ENCODE assay signal across 12 mouse cellular contexts in the genomic region with DNA sequence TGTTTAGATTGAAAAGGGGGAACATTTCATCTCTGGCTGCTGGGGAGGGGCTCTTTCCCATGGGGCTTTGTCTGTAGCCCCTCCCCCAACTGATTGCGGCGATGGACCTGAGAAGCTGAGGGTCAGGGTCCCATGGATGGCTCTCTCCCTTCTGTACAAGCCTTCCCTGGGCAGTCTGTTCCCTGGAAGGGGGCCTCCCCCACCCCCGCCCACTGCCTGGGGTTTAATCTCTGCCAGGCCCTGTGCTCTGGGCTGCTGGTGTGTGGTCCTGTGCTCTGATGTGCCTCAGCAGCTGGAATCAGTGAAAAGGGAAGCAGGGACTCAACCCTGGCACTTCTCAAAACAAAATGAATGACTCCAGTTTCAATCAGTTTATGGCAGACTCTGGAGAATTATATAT. TPM values are rescaled to one million over a fixed set of nuclear protein-coding genes. Genes with fewer than 3 reads are reported as not detected.
DNase-seq lines count a peak whose midpoint lies in the region; ATAC-seq lines count a peak whose summit lies in the region.
"Had no signal": no experiment of that assay in that cellular context is flagged by ENCODE, and none has a peak within 500 bp of the region (broad histone marks: within the 10 kb centered on the region; RNA-seq: fewer than 3 reads in every experiment).

No protein-coding gene starts in this region.

- no peak overlapping the region for H3K4me2 ChIP-seq in midbrain, embryonic 16.5 days (ENCODE audit: low read length)
- H3K4me2 ChIP-seq in embryonic facial prominence, embryonic 11.5 days (ENCODE audit: low read depth, low read length) = no peak overlapping the region
- H3K4me2 ChIP-seq in hindbrain, embryonic 12.5 days (replicated peaks) = no peak overlapping the region; the same call in 1 of the 2 replicates

- no peaks in the 10 kb centered on the region for H3K36me3 ChIP-seq in midbrain, embryonic 10.5 days
- no peaks in the 10 kb centered on the region for H3K36me3 ChIP-seq in midbrain, embryonic 16.5 days (ENCODE audit: control insufficient read depth, insufficient read depth, low read length)
- H3K36me3 ChIP-seq in embryonic facial prominence, embryonic 11.5 days (replicated peaks; ENCODE audit: control insufficient read depth, insufficient read depth, low read depth, low read length) = no peaks in the 10 kb centered on the region
- H3K36me3 ChIP-seq in hindbrain, embryonic 12.5 days = no peaks in the 10 kb centered on the region

- peaks cover 9% of the 10 kb centered on the region; the same call in 1 of the 2 replicates for H3K27me3 ChIP-seq in midbrain, embryonic 10.5 days (ENCODE audit: low read depth, poor library complexity, severe bottlenecking)
- H3K27me3 ChIP-seq in midbrain, embryonic 16.5 days (ENCODE audit: control insufficient read depth, insufficient read depth, low read depth, low read length) = no peaks in the 10 kb centered on the region
- H3K27me3 ChIP-seq in embryonic facial prominence, embryonic 11.5 days (ENCODE audit: control insufficient read depth, insufficient read depth, low read length) = no peaks in the 10 kb centered on the region
- H3K27me3 ChIP-seq in hindbrain, embryonic 12.5 days = no peaks in the 10 kb centered on the region; the same call in 1 of the 2 replicates

- WGBS in midbrain, embryonic 10.5 days = 0% methylated on average over 3 of the region's 3 CpGs
- WGBS in midbrain, embryonic 16.5 days = 12% methylated on average over 3 of the region's 3 CpGs
- 0% methylated on average over 3 of the region's 3 CpGs for WGBS in embryonic facial prominence, embryonic 11.5 days
- WGBS in hindbrain, embryonic 12.5 days = 9% methylated on average over 3 of the region's 3 CpGs

- peak overlapping the region; percentile 21 for H3K4me3 ChIP-seq in midbrain, embryonic 10.5 days
- no peak overlapping the region for H3K4me3 ChIP-seq in midbrain, embryonic 16.5 days (ENCODE audit: low read depth, low read length)
- H3K4me3 ChIP-seq in embryonic facial prominence, embryonic 11.5 days (ENCODE audit: low read depth, low read length) = no peak overlapping the region
- H3K4me3 ChIP-seq in hindbrain, embryonic 12.5 days = no peak overlapping the region
- H3K4me3 ChIP-seq: layer of hippocampus, adult 2 months had no signal

- peak overlapping the region; percentile 83 for H3K27ac ChIP-seq in midbrain, embryonic 10.5 days (replicated peaks)
- H3K27ac ChIP-seq in midbrain, embryonic 16.5 days (ENCODE audit: low read length) = no peak overlapping the region
- H3K27ac ChIP-seq in embryonic facial prominence, embryonic 11.5 days (replicated peaks; ENCODE audit: low read depth, low read length) = peak overlapping the region; percentile 39; the same call in 1 of the 2 replicates
- H3K27ac ChIP-seq in hindbrain, embryonic 12.5 days = no peak overlapping the region
- H3K27ac ChIP-seq: layer of hippocampus, adult 2 months had no signal

- H3K4me1 ChIP-seq in midbrain, embryonic 10.5 days = peaks cover 28% of the 10 kb centered on the region
- no peaks in the 10 kb centered on the region for H3K4me1 ChIP-seq in midbrain, embryonic 16.5 days (ENCODE audit: control insufficient read depth, insufficient read depth, low read length)
- no peaks in the 10 kb centered on the region for H3K4me1 ChIP-seq in embryonic facial prominence, embryonic 11.5 days (ENCODE audit: control insufficient read depth, insufficient read depth, low read length)
- H3K4me1 ChIP-seq in hindbrain, embryonic 12.5 days = peaks cover 17% of the 10 kb centered on the region

- no peak for ATAC-seq in midbrain, embryonic 16.5 days
- peak; percentile 88 for ATAC-seq in embryonic facial prominence, embryonic 11.5 days (replicated peaks; ENCODE audit: insufficient number of reproducible peaks, low FRiP score, low TSS enrichment, low read depth)
- peak; percentile 68; the same call in 1 of the 2 replicates for ATAC-seq in hindbrain, embryonic 12.5 days (ENCODE audit: low FRiP score)
- ATAC-seq: inflammation-experienced regulatory T-cells, adult 6 months had no signal

- H3K9me3 ChIP-seq in midbrain, embryonic 10.5 days (replicated peaks) = no peaks in the 10 kb centered on the region
- H3K9me3 ChIP-seq in midbrain, embryonic 16.5 days (replicated peaks; ENCODE audit: control insufficient read depth, low read length, poor library complexity, severe bottlenecking) = no peaks in the 10 kb centered on the region
- H3K9me3 ChIP-seq in embryonic facial prominence, embryonic 11.5 days (replicated peaks; ENCODE audit: control insufficient read depth, low read length) = no peaks in the 10 kb centered on the region
- no peaks in the 10 kb centered on the region for H3K9me3 ChIP-seq in hindbrain, embryonic 12.5 days (replicated peaks)

- H3K9ac ChIP-seq in midbrain, embryonic 16.5 days (ENCODE audit: low read depth, low read length) = no peak overlapping the region
- 0 out of 2 replicates have a peak overlapping the region, but pooled peaks have one; percentile 2 for H3K9ac ChIP-seq in embryonic facial prominence, embryonic 11.5 days (replicated peaks; ENCODE audit: low read length)
- no peak overlapping the region for H3K9ac ChIP-seq in hindbrain, embryonic 12.5 days

- peak; percentile 53 for DNase-seq in midbrain, embryonic 10.5 days (ENCODE audit: low spot score)
- DNase-seq in embryonic facial prominence, embryonic 11.5 days (ENCODE audit: low spot score) = peak; percentile 84
- peak; percentile 37 for DNase-seq in neural tube, embryonic 10.5 days (ENCODE audit: extremely low spot score, low spot score)
- no peak for DNase-seq in cerebellum, adult 8-10 months
- DNase-seq in right cerebral cortex, adult 18-20 months = no peak
- DNase-seq in adrenal gland, adult (ENCODE audit: inconsistent age in 2 of 2, low spot score in 1 of 2) = no peak
- DNase-seq: liver had no signal

RNA-seq across cellular contexts. Expression of a gene that starts 16.8 kb away (rescaled TPM):
- polyA plus RNA-seq in midbrain, embryonic 10.5 days (2016; fragmentation: Nextera tagmentation; extraction: Ambion mirVana) = 13.9 and 15.7 TPM in 2 replicates
- 21.6 and 29.0 TPM in 2 replicates for polyA plus RNA-seq in midbrain, embryonic 16.5 days (2015; fragmentation: Nextera tagmentation; extraction: Ambion mirVana)
- polyA plus RNA-seq in embryonic facial prominence, embryonic 11.5 days (2014; fragmentation: Nextera tagmentation; extraction: Ambion mirVana) = 13.2 and 15.5 TPM in 2 replicates
- 19.4 and 22.6 TPM in 2 replicates for polyA plus RNA-seq in hindbrain, embryonic 12.5 days (2016; fragmentation: Nextera tagmentation; extraction: Ambion mirVana)

RNA-seq across cellular contexts. Expression of a gene that starts 41.3 kb away (rescaled TPM):
- 0.32 and 0.70 TPM in 2 replicates for polyA plus RNA-seq in midbrain, embryonic 10.5 days (2016; fragmentation: Nextera tagmentation; extraction: Ambion mirVana)
- 0.45 and 0.56 TPM in 2 replicates for polyA plus RNA-seq in midbrain, embryonic 16.5 days (2015; fragmentation: Nextera tagmentation; extraction: Ambion mirVana)
- polyA plus RNA-seq in embryonic facial prominence, embryonic 11.5 days (2014; fragmentation: Nextera tagmentation; extraction: Ambion mirVana) = 0.20 TPM in 1 of 2 replicates, not detected in the other
- polyA plus RNA-seq in hindbrain, embryonic 12.5 days (2016; fragmentation: Nextera tagmentation; extraction: Ambion mirVana) = 0.45 and 0.65 TPM in 2 replicates
- polyA plus RNA-seq: gonadal fat pad, adult 2 months had no signal

Comparison
In these comparisons a context has a peak if more than half of its experiments do, and no peak if none do; other contexts are left out.
1. H3K27ac ChIP-seq: peak in midbrain, embryonic 10.5 days (single experiment) and embryonic facial prominence, embryonic 11.5 days (single experiment); none in midbrain, embryonic 16.5 days (single experiment) and hindbrain, embryonic 12.5 days (single experiment).
2. DNase-seq: peak in midbrain, embryonic 10.5 days (single experiment), embryonic facial prominence, embryonic 11.5 days (single experiment) and neural tube, embryonic 10.5 days (single experiment); none in cerebellum, adult 8-10 months (single experiment), right cerebral cortex, adult 18-20 months (single experiment) and adrenal gland, adult (0 of 2).